Mouse (Mus musculus): ENCODE measurements around the gene Fpgs. TPM values are rescaled to one million over a fixed set of nuclear protein-coding genes. Genes with fewer than 3 reads are reported as not detected.

Gene Fpgs
- total and polyA plus RNA-seq, 3 experiments: 40.0 to 73.9 TPM; not detected in 1

DNA sequence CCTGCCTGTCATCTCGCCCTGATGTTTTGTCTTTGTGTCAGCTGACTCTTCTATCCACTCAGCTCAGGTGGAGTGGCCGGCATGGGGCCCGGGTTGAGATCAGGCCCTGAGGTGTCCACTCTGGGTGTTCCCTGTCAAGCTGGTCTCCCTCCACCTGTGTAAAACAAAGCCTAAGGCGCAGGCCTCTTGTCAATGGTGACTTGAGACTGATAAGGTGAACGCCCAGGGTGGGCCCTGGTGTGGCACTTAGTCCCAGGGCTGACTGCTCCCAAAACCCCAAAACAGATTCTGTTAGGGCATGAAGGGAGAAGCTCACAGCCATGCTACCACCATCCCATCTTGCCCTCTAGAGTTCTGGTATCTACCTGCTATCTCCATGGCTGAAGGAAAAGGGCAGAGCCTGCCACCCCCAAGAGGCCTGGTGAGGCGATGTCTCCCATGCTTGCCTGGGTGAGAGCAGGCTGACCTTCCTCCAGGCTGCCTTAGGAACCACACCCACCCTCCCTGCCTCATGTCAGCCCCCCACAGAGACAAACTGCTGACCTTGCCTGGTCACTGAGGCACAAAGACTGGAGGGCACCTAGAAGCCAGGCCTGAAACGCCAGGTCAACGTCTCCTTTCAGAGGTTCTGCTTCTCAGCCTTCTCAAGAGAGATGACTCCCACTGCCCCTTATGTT lies 59.0 kb downstream of the Fpgs start:
- H3K9ac ChIP-seq (ENCODE audit: control insufficient read depth, low read depth, low read length, poor library complexity, severe bottlenecking): no peak overlapping the region
- no peak overlapping the region for H3K27ac ChIP-seq (ENCODE audit: control insufficient read depth, low read depth, low read length)
- H3K4me1 ChIP-seq (ENCODE audit: control insufficient read depth in 1 of 2, insufficient read depth in 2 of 2, low read length in 2 of 2): 0 out of 4 replicates have a peak, but pooled peaks cover 0 to 4% of the 10 kb centered on the region in 2 experiments
- TF ChIP-seq CHD1 (IDR thresholded peaks at IDR 0.05; ENCODE audit: low read depth, low read length): no peak
- TF ChIP-seq POLR2AphosphoS2 (IDR thresholded peaks at IDR 0.05; ENCODE audit: low read length): no peak
- no peak for TF ChIP-seq BHLHE40 (IDR thresholded peaks at IDR 0.05; ENCODE audit: borderline replicate concordance, low read depth, low read length)
- TF ChIP-seq MYC (IDR thresholded peaks at IDR 0.05; ENCODE audit: low read depth, low read length): no peak
- TF ChIP-seq ELF1 (IDR thresholded peaks at IDR 0.05; ENCODE audit: low read depth, low read length): no peak
- no peak overlapping the region for H3K4me3 ChIP-seq (ENCODE audit: control insufficient read depth in 1 of 2, insufficient read depth in 1 of 2, low read depth in 2 of 2, low read length in 2 of 2)
- no peaks in the 10 kb centered on the region for H3K27me3 ChIP-seq (ENCODE audit: control insufficient read depth in 1 of 2, insufficient read depth in 2 of 2, low read length in 2 of 2)
- no peaks in the 10 kb centered on the region for H3K36me3 ChIP-seq (ENCODE audit: control insufficient read depth in 1 of 2, insufficient read depth in 2 of 2, low read length in 2 of 2)
- no peaks in the 10 kb centered on the region for H3K9me3 ChIP-seq (replicated peaks; ENCODE audit: insufficient read depth, low read length)
- no peak for DNase-seq (ENCODE audit: low read depth, low spot score)
- H3K79me2 ChIP-seq (ENCODE audit: control insufficient read depth, insufficient read depth, low read length, poor library complexity): no peaks in the 10 kb centered on the region

GRCm38 (mm10) chr2:32644083-32644482 lies 59.9 kb downstream of the Fpgs start:
- no peak overlapping the region for H3K27ac ChIP-seq (ENCODE audit: control insufficient read depth, low read depth, low read length)
- H3K4me3 ChIP-seq (ENCODE audit: control insufficient read depth in 1 of 2, insufficient read depth in 1 of 2, low read depth in 2 of 2, low read length in 2 of 2): no peak overlapping the region
- 0 out of 4 replicates have a peak, but pooled peaks cover 0 to 4% of the 10 kb centered on the region in 2 experiments for H3K4me1 ChIP-seq (ENCODE audit: control insufficient read depth in 1 of 2, insufficient read depth in 2 of 2, low read length in 2 of 2)
- no peaks in the 10 kb centered on the region for H3K36me3 ChIP-seq (ENCODE audit: control insufficient read depth in 1 of 2, insufficient read depth in 2 of 2, low read length in 2 of 2)
- no peaks in the 10 kb centered on the region for H3K79me2 ChIP-seq (ENCODE audit: control insufficient read depth, insufficient read depth, low read length, poor library complexity)
- TF ChIP-seq RCOR1 (IDR thresholded peaks at IDR 0.05; ENCODE audit: low read depth, low read length) (no peak), ETS1 (IDR thresholded peaks at IDR 0.05; ENCODE audit: low read depth, low read length) (no peak), TBP (IDR thresholded peaks at IDR 0.05; ENCODE audit: low read depth, low read length) (no peak), TCF12 (IDR thresholded peaks at IDR 0.05; ENCODE audit: low read depth, low read length) (no peak), NRF1 (IDR thresholded peaks at IDR 0.05; ENCODE audit: insufficient read depth, low read depth, low read length, poor library complexity, severe bottlenecking) (no peak), EP300 (IDR thresholded peaks at IDR 0.05; ENCODE audit: low read depth in 1 of 2, low read length in 2 of 2) (no peak), MXI1 (IDR thresholded peaks at IDR 0.05; ENCODE audit: low read depth, low read length) (no peak), MAZ (IDR thresholded peaks at IDR 0.05; ENCODE audit: low read depth, low read length) (no peak), CHD1 (IDR thresholded peaks at IDR 0.05; ENCODE audit: low read depth, low read length) (no peak)
- H3K9me3 ChIP-seq (replicated peaks; ENCODE audit: insufficient read depth, low read length): no peaks in the 10 kb centered on the region
- DNase-seq (ENCODE audit: low read depth, low spot score): no peak
- H3K9ac ChIP-seq (ENCODE audit: control insufficient read depth, low read depth, low read length, poor library complexity, severe bottlenecking): no peak overlapping the region
- H3K27me3 ChIP-seq (ENCODE audit: control insufficient read depth in 1 of 2, insufficient read depth in 2 of 2, low read length in 2 of 2): no peaks in the 10 kb centered on the region

GRCm38 (mm10) chr2:32642813-32643212 lies 61.1 kb downstream of the Fpgs start:
- TF ChIP-seq EP300 (IDR thresholded peaks at IDR 0.05; ENCODE audit: low read depth in 1 of 2, low read length in 2 of 2) (no peak), USF2 (IDR thresholded peaks at IDR 0.05; ENCODE audit: borderline replicate concordance in 1 of 2, insufficient read depth in 1 of 2, low read depth in 1 of 2, low read length in 2 of 2) (no peak), TCF12 (IDR thresholded peaks at IDR 0.05; ENCODE audit: low read depth, low read length) (no peak)
- Histone ChIP-seq H3K36me3 (ENCODE audit: control insufficient read depth in 1 of 2, insufficient read depth in 2 of 2, low read length in 2 of 2) (no peaks in the 10 kb centered on the region), H3K27ac (ENCODE audit: control insufficient read depth, low read depth, low read length) (no peak overlapping the region), H3K27me3 (ENCODE audit: control insufficient read depth in 1 of 2, insufficient read depth in 2 of 2, low read length in 2 of 2) (no peaks in the 10 kb centered on the region), H3K4me3 (ENCODE audit: control insufficient read depth in 1 of 2, insufficient read depth in 1 of 2, low read depth in 2 of 2, low read length in 2 of 2) (no peak overlapping the region), H3K4me1 (ENCODE audit: control insufficient read depth in 1 of 2, insufficient read depth in 2 of 2, low read length in 2 of 2) (peaks cover 0 to 4% of the 10 kb centered on the region in 2 experiments; a peak in 1 of 4 replicates), H3K79me2 (ENCODE audit: control insufficient read depth, insufficient read depth, low read length, poor library complexity) (no peaks in the 10 kb centered on the region), H3K9ac (ENCODE audit: control insufficient read depth, low read depth, low read length, poor library complexity, severe bottlenecking) (no peak overlapping the region), H3K9me3 (replicated peaks; ENCODE audit: insufficient read depth, low read length) (no peaks in the 10 kb centered on the region)
- no peak for DNase-seq (ENCODE audit: low read depth, low spot score)

Measured in MEL (cell line).